7 mouse cellular contexts compared by ENCODE assay signal in genomic region chr11:117156725-117157124, GRCm38 (mm10). TPM values are rescaled to one million over a fixed set of nuclear protein-coding genes. Genes with fewer than 3 reads are reported as not detected.
DNase-seq lines count a peak whose midpoint lies in the region; ATAC-seq lines count a peak whose summit lies in the region.

No protein-coding gene starts in this region.

- no peak overlapping the region for H3K4me3 ChIP-seq in forebrain, embryonic 12.5 days (replicated peaks)

- H3K9me3 ChIP-seq in forebrain, embryonic 12.5 days: no peaks in the 10 kb centered on the region

- H3K9ac ChIP-seq in forebrain, embryonic 12.5 days: no peak overlapping the region

- intact Hi-C loops in heart, postnatal 36 days (cut with DNase I): loop anchor here (5.0 kb wide), 1 partner anchor 79 kb away; no protein-coding TSS in a partner anchor

- H3K4me2 ChIP-seq in forebrain, embryonic 12.5 days: no peak overlapping the region

- ATAC-seq in forebrain, embryonic 12.5 days (ENCODE audit: low FRiP score): peak; percentile 64

- H3K36me3 ChIP-seq in forebrain, embryonic 12.5 days (replicated peaks): peaks cover 58% of the 10 kb centered on the region

- H3K4me1 ChIP-seq in forebrain, embryonic 12.5 days: peaks cover 14% of the 10 kb centered on the region

- WGBS in forebrain, embryonic 12.5 days: 3% methylated on average over 13 of the region's 15 CpGs

- no peak overlapping the region for H3K27ac ChIP-seq in forebrain, embryonic 12.5 days

- no peaks in the 10 kb centered on the region for H3K27me3 ChIP-seq in forebrain, embryonic 12.5 days

- DNase-seq in right cerebral cortex, adult 18-20 months: peak; percentile 70
- no peak for DNase-seq in right cerebral cortex, postnatal 36 days (ENCODE audit: low spot score in 2 of 2)
- DNase-seq in kidney, postnatal 14 days: peak; percentile 71
- peak; percentile 42 for DNase-seq in retina, postnatal 7 days (ENCODE audit: low read depth, low spot score)
- no peak for DNase-seq in layer of hippocampus, adult 11-12 months (ENCODE audit: low spot score)
- no peak for DNase-seq in heart, postnatal 36 days

RNA-seq across cellular contexts. Expression of gene Sec14l1, which starts 41.8 kb away (rescaled TPM):
- polyA plus RNA-seq in forebrain, embryonic 12.5 days (2016; fragmentation: Nextera tagmentation; extraction: Ambion mirVana): 67.2 and 67.6 TPM in 2 replicates
- total RNA-seq in heart, postnatal 36 days (2021): 10 to 100 TPM; 67.9 to 75.2 TPM

RNA-seq across cellular contexts. Expression of gene Sept9, which starts 42.7 kb away (rescaled TPM):
- 180 and 192 TPM in 2 replicates for polyA plus RNA-seq in forebrain, embryonic 12.5 days (2016; fragmentation: Nextera tagmentation; extraction: Ambion mirVana)
- 10 to 100 TPM; 28.6 to 37.1 TPM for total RNA-seq in heart, postnatal 36 days (2021)

Comparison
In these comparisons a context has a peak if more than half of its experiments do, and no peak if none do; other contexts are left out.
1. DNase-seq: peak in right cerebral cortex, adult 18-20 months (single experiment), kidney, postnatal 14 days (single experiment) and retina, postnatal 7 days (single experiment); none in right cerebral cortex, postnatal 36 days (0 of 2), layer of hippocampus, adult 11-12 months (single experiment) and heart, postnatal 36 days (0 of 2).